Mouse (Mus musculus): ENCODE measurements at regions not wholly inside any gene's neighbourhood (a gene's known extent, or its start where the extent isn't known, plus 50 kb on each side); places are given as distances from the start of the nearest gene placed in this dataset.

- no peak for TF ChIP-seq CTCF (conservative IDR thresholded peaks at IDR 0.05; ENCODE audit: insufficient read depth, insufficient read length, low read depth, low read length)
- no peak for TF ChIP-seq POLR2A (IDR thresholded peaks at IDR 0.05; ENCODE audit: low read depth, low read length)
Measured at GRCm38 (mm10) chr1:164733741-164734140, 62.7 kb upstream of the Dpt start.
